Mouse (Mus musculus) adipocyte (in vitro differentiated cells): ENCODE measurements around the gene Cd276.
"Not testable (repeated sequence)": the region's sequence is repeated elsewhere in the genome, so short reads cannot be mapped to it uniquely, and the experiment has no call there.

Experiments used
- DNase-seq: peaks from one replicate; pipeline ENCODE4 v3.0.0-alpha.2; 2016; ENCODE audit warnings: low spot score

Gene Cd276

GRCm38 (mm10) chr9:58554908-58555684, at the start of gene Cd276:
TSS of gene Cd276 (minus strand) at chr9:58555437.
- peak; percentile 40 for DNase-seq

GRCm38 (mm10) chr9:58595313-58595712, 40.1 kb upstream of the Cd276 start:
- no peak for DNase-seq

- no peak for DNase-seq
Measured at GRCm38 (mm10) chr9:58588657-58589056, 33.4 kb upstream of the Cd276 start.

- DNase-seq = no peak
Measured at GRCm38 (mm10) chr9:58584323-58584722, 29.1 kb upstream of the Cd276 start.

GRCm38 (mm10) chr9:58583267-58583641, 28.0 kb upstream of the Cd276 start:
- DNase-seq = no peak

GRCm38 (mm10) chr9:58582581-58583266, 27.5 kb upstream of the Cd276 start:
- peak; percentile 57 for DNase-seq

- DNase-seq = peak; percentile 97
Measured at GRCm38 (mm10) chr9:58581958-58582540, 26.8 kb upstream of the Cd276 start, which contains the start of gene Nptn. TSS of gene Nptn (plus strand) at chr9:58582240.

GRCm38 (mm10) chr9:58581283-58581930, 26.2 kb upstream of the Cd276 start:
- no peak for DNase-seq

GRCm38 (mm10) chr9:58580453-58581195, 25.4 kb upstream of the Cd276 start:
- peak; percentile 49 for DNase-seq

GRCm38 (mm10) chr9:58578669-58579068, 23.4 kb upstream of the Cd276 start:
- peak; percentile 93 for DNase-seq

GRCm38 (mm10) chr9:58571001-58571400, 15.8 kb upstream of the Cd276 start:
- no peak for DNase-seq

- no peak for DNase-seq
Measured at GRCm38 (mm10) chr9:58567682-58568081, 12.4 kb upstream of the Cd276 start.

GRCm38 (mm10) chr9:58565945-58566344, 10.7 kb upstream of the Cd276 start:
- not testable (repeated sequence) for DNase-seq

- DNase-seq = no peak
Measured at GRCm38 (mm10) chr9:58560211-58560610, 5.0 kb upstream of the Cd276 start.

- DNase-seq = no peak
Measured at GRCm38 (mm10) chr9:58557457-58558455, 2.5 kb upstream of the Cd276 start.

GRCm38 (mm10) chr9:58556627-58557026, 1.4 kb upstream of the Cd276 start:
- DNase-seq = no peak

GRCm38 (mm10) chr9:58555685-58556414, 613 bp upstream of the Cd276 start:
- no peak for DNase-seq

GRCm38 (mm10) chr9:58554056-58554907, 955 bp downstream of the Cd276 start:
- no peak for DNase-seq

- DNase-seq = no peak
Measured at GRCm38 (mm10) chr9:58552083-58552482, 3.2 kb downstream of the Cd276 start.
